Mouse (Mus musculus) liver, embryonic 12.5 days (tissue): ENCODE results near the gene Os9. TPM values are rescaled to one million over a fixed set of nuclear protein-coding genes. Genes with fewer than 3 reads are reported as not detected.
"Not testable (repeated sequence)": the region's sequence is repeated elsewhere in the genome, so short reads cannot be mapped to it uniquely, and the experiment has no call there.

Experiments
- ATAC-seq: fragments of 200-750 bp; cut with Nextera tagmentation; 2 replicates; pipeline ENCODE4 v1.8.0; 2017; ENCODE audit warnings: moderate number of reproducible peaks, mild to moderate bottlenecking, moderate library complexity
- H3K27ac ChIP-seq: fragments of 300-500 bp; sonication (generic); 2 replicates; pipeline ENCODE4 v1.5.1; 2016; ENCODE audit warnings: mild to moderate bottlenecking
- H3K27me3 ChIP-seq: fragments of 300-500 bp; sonication (generic); replicated peaks from 2 replicates; pipeline ENCODE4 v1.6.1; 2016; ENCODE audit warnings: mild to moderate bottlenecking, moderate library complexity
- H3K36me3 ChIP-seq: fragments of 300-500 bp; sonication (generic); 2 replicates; pipeline ENCODE4 v1.6.1; 2016; ENCODE audit warnings: mild to moderate bottlenecking, moderate library complexity
- H3K4me1 ChIP-seq: fragments of 300-500 bp; sonication (generic); 2 replicates; pipeline ENCODE4 v1.6.1; 2016
- H3K4me2 ChIP-seq: fragments of 300-500 bp; sonication (generic); 2 replicates; pipeline ENCODE4 v1.6.1; 2016; ENCODE audit warnings: mild to moderate bottlenecking, moderate library complexity
- H3K4me3 ChIP-seq: fragments of 300-500 bp; sonication (generic); 2 replicates; pipeline ENCODE4 v1.5.1; 2016; ENCODE audit warnings: mild to moderate bottlenecking, moderate library complexity
- H3K9ac ChIP-seq: fragments of 300-500 bp; sonication (generic); 2 replicates; pipeline ENCODE4 v1.6.1; 2016; ENCODE audit warnings: mild to moderate bottlenecking, moderate library complexity
- H3K9me3 ChIP-seq: fragments of 300-500 bp; sonication (generic); replicated peaks from 2 replicates; pipeline ENCODE4 v1.6.1; 2016; ENCODE audit warnings: mild to moderate bottlenecking, moderate library complexity
- WGBS: fragments of 180-500 bp; shearing (Covaris S2); methylation state at CpG from one replicate; pipeline ENCODE4 v1.1.7; 2016; ENCODE audit not compliant: insufficient replicate concordance; 5-methylcytosine and 5-hydroxymethylcytosine counted together
- polyA plus RNA-seq: library from polyadenylated mRNA; unstranded; fragments of >200 nt; fragmentation: Nextera tagmentation; extraction: Ambion mirVana; gene quantifications from 2 replicates; pipeline ENCODE4 v1.2.1, GENCODE M21; 2016

The Os9 gene
- polyA plus RNA-seq, 1 experiment from 2014 or later, result 51.4 TPM

GRCm38 (mm10) chr10:127160081-127160480 lies 39.1 kb upstream of the Os9 start:
- Histone ChIP-seq H3K4me3 (no peak overlapping the region), H3K27ac (no peak overlapping the region), H3K4me2 (no peak overlapping the region), H3K9me3 (no peaks in the 10 kb centered on the region), H3K4me1 (peaks cover 16% of the 10 kb centered on the region), H3K27me3 (peaks cover 25% of the 10 kb centered on the region), H3K9ac (no peak overlapping the region), H3K36me3 (no peaks in the 10 kb centered on the region)
- ATAC-seq, result no peak
- WGBS, result 70% methylated on average over 9 of the region's 9 CpGs

- H3K4me2 ChIP-seq, result no peak overlapping the region
- ATAC-seq, result no peak
- 40% methylated on average over 3 of the region's 3 CpGs for whole genome bisulfite sequencing
- no peaks in the 10 kb centered on the region for H3K36me3 ChIP-seq
- no peak overlapping the region for H3K9ac ChIP-seq
- no peak overlapping the region for H3K27ac ChIP-seq
- H3K27me3 ChIP-seq, result peaks cover 10% of the 10 kb centered on the region; the same call in 1 of the 2 replicates
- no peaks in the 10 kb centered on the region for H3K9me3 ChIP-seq
- H3K4me3 ChIP-seq, result no peak overlapping the region
- H3K4me1 ChIP-seq, result peaks cover 6% of the 10 kb centered on the region
These were observed 37.5 kb upstream of the Os9 start for GRCm38 (mm10) chr10:127158471-127158870.

- no peak overlapping the region for H3K4me3 ChIP-seq
- H3K4me2 ChIP-seq, result no peak overlapping the region
- H3K9ac ChIP-seq, result no peak overlapping the region; the same call in 1 of the 2 replicates
- no peak for ATAC-seq
- H3K27ac ChIP-seq, result no peak overlapping the region
- 52% methylated on average over 1 of the region's 1 CpGs for WGBS
- H3K9me3 ChIP-seq, result no peaks in the 10 kb centered on the region; the same call in 1 of the 2 replicates
- no peaks in the 10 kb centered on the region for H3K27me3 ChIP-seq
- no peaks in the 10 kb centered on the region for H3K36me3 ChIP-seq
- H3K4me1 ChIP-seq, result peaks cover 6% of the 10 kb centered on the region
These were observed 35.6 kb upstream of the Os9 start for GRCm38 (mm10) chr10:127156511-127156910.

- H3K4me2 ChIP-seq, result no peak overlapping the region
- no peak for ATAC-seq
- H3K36me3 ChIP-seq, result no peaks in the 10 kb centered on the region
- peaks cover 11% of the 10 kb centered on the region for H3K4me1 ChIP-seq
- H3K9me3 ChIP-seq, result no peaks in the 10 kb centered on the region; the same call in 1 of the 2 replicates
- no peaks in the 10 kb centered on the region for H3K27me3 ChIP-seq
- no peak overlapping the region for H3K9ac ChIP-seq
- WGBS, result 77% methylated on average over 1 of the region's 1 CpGs
- H3K4me3 ChIP-seq, result no peak overlapping the region
- no peak overlapping the region for H3K27ac ChIP-seq
These were observed 35.2 kb upstream of the Os9 start for GRCm38 (mm10) chr10:127156089-127156488.

- Histone ChIP-seq H3K27me3 (no peaks in the 10 kb centered on the region), H3K4me1 (peaks cover 16% of the 10 kb centered on the region), H3K36me3 (no peaks in the 10 kb centered on the region), H3K4me2 (no peak overlapping the region), H3K9ac (no peak overlapping the region), H3K4me3 (no peak overlapping the region), H3K9me3 (no peaks in the 10 kb centered on the region; the same call in 1 of the 2 replicates), H3K27ac (no peak overlapping the region)
- 69% methylated on average over 5 of the region's 5 CpGs for WGBS
- ATAC-seq, result no peak
These were observed 33.7 kb upstream of the Os9 start for GRCm38 (mm10) chr10:127154652-127155051.

GRCm38 (mm10) chr10:127154241-127154640 lies 33.3 kb upstream of the Os9 start:
- Histone ChIP-seq H3K4me1 (peaks cover 16% of the 10 kb centered on the region), H3K36me3 (no peaks in the 10 kb centered on the region), H3K4me2 (no peak overlapping the region), H3K9ac (no peak overlapping the region), H3K4me3 (no peak overlapping the region), H3K27ac (no peak overlapping the region), H3K9me3 (no peaks in the 10 kb centered on the region; the same call in 1 of the 2 replicates), H3K27me3 (no peaks in the 10 kb centered on the region)
- ATAC-seq, result no peak
- 81% methylated on average over 2 of the region's 2 CpGs for WGBS

- H3K4me1 ChIP-seq, result peaks cover 10% of the 10 kb centered on the region
- no peak for ATAC-seq
- no peaks in the 10 kb centered on the region; the same call in 1 of the 2 replicates for H3K9me3 ChIP-seq
- H3K27me3 ChIP-seq, result no peaks in the 10 kb centered on the region
- no peak overlapping the region for H3K9ac ChIP-seq
- H3K4me3 ChIP-seq, result no peak overlapping the region
- no peak overlapping the region for H3K4me2 ChIP-seq
- H3K36me3 ChIP-seq, result no peaks in the 10 kb centered on the region
- WGBS, result 86% methylated on average over 7 of the region's 7 CpGs
- no peak overlapping the region for H3K27ac ChIP-seq
These were observed 32.4 kb upstream of the Os9 start for GRCm38 (mm10) chr10:127153323-127153722.

- H3K27me3 ChIP-seq, H3K4me3 ChIP-seq, H3K27ac ChIP-seq, H3K4me2 ChIP-seq, H3K36me3 ChIP-seq, H3K9ac ChIP-seq, H3K9me3 ChIP-seq, ATAC-seq: not testable (repeated sequence)
- WGBS, result 79% methylated on average over 10 of the region's 10 CpGs
- peaks cover 10% of the 10 kb centered on the region for H3K4me1 ChIP-seq
These were observed 31.6 kb upstream of the Os9 start for GRCm38 (mm10) chr10:127152556-127152955.

- 76% methylated on average over 3 of the region's 3 CpGs for WGBS
- not testable (repeated sequence) for H3K27ac ChIP-seq, H3K27me3 ChIP-seq
These were observed 30.3 kb upstream of the Os9 start for GRCm38 (mm10) chr10:127151233-127151632.

GRCm38 (mm10) chr10:127150471-127150872 lies 29.5 kb upstream of the Os9 start:
- Histone ChIP-seq H3K36me3 (no peaks in the 10 kb centered on the region), H3K27ac (no peak overlapping the region), H3K4me3 (no peak overlapping the region), H3K4me2 (no peak overlapping the region), H3K4me1 (peaks cover 10% of the 10 kb centered on the region), H3K9ac (no peak overlapping the region), H3K9me3 (no peaks in the 10 kb centered on the region; the same call in 1 of the 2 replicates), H3K27me3 (no peaks in the 10 kb centered on the region)
- ATAC-seq, result no peak
- WGBS, result 55% methylated on average over 4 of the region's 4 CpGs

More at GRCm38 (mm10) chr10:127151233-127151632, 30.3 kb upstream of the Os9 start:
- not testable (repeated sequence) for ATAC-seq, H3K36me3 ChIP-seq, H3K9me3 ChIP-seq, H3K4me3 ChIP-seq, H3K9ac ChIP-seq, H3K4me2 ChIP-seq
- H3K4me1 ChIP-seq, result peaks cover 10% of the 10 kb centered on the region

- Histone ChIP-seq H3K4me2 (no peak overlapping the region), H3K36me3 (no peaks in the 10 kb centered on the region), H3K9ac (no peak overlapping the region), H3K4me3 (no peak overlapping the region), H3K27ac (no peak overlapping the region), H3K9me3 (0 out of 2 replicates have a peak, but pooled peaks cover 5% of the 10 kb centered on the region), H3K4me1 (peaks cover 10% of the 10 kb centered on the region), H3K27me3 (0 out of 2 replicates have a peak, but pooled peaks cover 7% of the 10 kb centered on the region)
- no peak for ATAC-seq
- WGBS, result 68% methylated on average over 6 of the region's 6 CpGs
These were observed 26.2 kb upstream of the Os9 start for GRCm38 (mm10) chr10:127147135-127147534.

- WGBS, result 69% methylated on average over 5 of the region's 5 CpGs
These were observed 24.4 kb upstream of the Os9 start for GRCm38 (mm10) chr10:127145303-127145702.

GRCm38 (mm10) chr10:127144536-127144935 lies 23.6 kb upstream of the Os9 start:
- H3K9ac ChIP-seq, result no peak overlapping the region
- H3K4me2 ChIP-seq, result no peak overlapping the region
- ATAC-seq, result no peak
- no peaks in the 10 kb centered on the region; the same call in 1 of the 2 replicates for H3K4me1 ChIP-seq
- 0 out of 2 replicates have a peak, but pooled peaks cover 5% of the 10 kb centered on the region for H3K9me3 ChIP-seq
- H3K27ac ChIP-seq, result no peak overlapping the region
- 67% methylated on average over 7 of the region's 7 CpGs for WGBS
- H3K4me3 ChIP-seq, result no peak overlapping the region
- H3K27me3 ChIP-seq, result 0 out of 2 replicates have a peak, but pooled peaks cover 7% of the 10 kb centered on the region
- no peaks in the 10 kb centered on the region for H3K36me3 ChIP-seq

More at GRCm38 (mm10) chr10:127145303-127145702, 24.4 kb upstream of the Os9 start:
- H3K4me1 ChIP-seq, result no peaks in the 10 kb centered on the region; the same call in 1 of the 2 replicates
- no peak overlapping the region for H3K27ac ChIP-seq
- ATAC-seq, result no peak
- H3K4me3 ChIP-seq, result no peak overlapping the region
- no peak overlapping the region for H3K4me2 ChIP-seq
- 0 out of 2 replicates have a peak, but pooled peaks cover 5% of the 10 kb centered on the region for H3K9me3 ChIP-seq
- 0 out of 2 replicates have a peak, but pooled peaks cover 7% of the 10 kb centered on the region for H3K27me3 ChIP-seq
- H3K9ac ChIP-seq, result no peak overlapping the region
- H3K36me3 ChIP-seq, result no peaks in the 10 kb centered on the region
